Mouse (Mus musculus): ENCODE results near the gene Mief2.

DNA sequence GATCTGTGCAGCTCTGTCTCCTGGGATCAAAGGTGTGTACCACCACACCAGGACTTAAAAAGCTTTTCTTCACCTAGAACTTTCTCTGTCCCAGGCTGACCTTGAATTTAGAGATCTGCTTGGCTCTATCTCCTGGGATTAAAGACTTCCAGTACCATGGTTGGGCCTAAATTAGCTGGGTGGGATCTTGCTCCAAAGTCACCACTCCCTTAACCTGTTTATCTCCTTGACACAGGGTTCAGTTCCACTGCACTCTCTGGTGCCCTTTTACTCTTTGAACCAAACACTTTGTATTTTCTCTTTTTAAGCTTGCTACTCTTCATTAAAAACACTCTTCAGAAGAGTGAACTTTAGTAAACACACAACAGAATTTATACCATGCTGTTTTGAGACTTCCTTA, 9.3 kb downstream of the Mief2 start:
- no peak for TF ChIP-seq POLR2A (IDR thresholded peaks at IDR 0.05; ENCODE audit: low read depth, low read length)
- no peak for TF ChIP-seq CTCF (conservative IDR thresholded peaks at IDR 0.05; ENCODE audit: insufficient read depth, insufficient read length, low read depth, low read length)

Data from kidney, adult 2 months (tissue).